Mouse (Mus musculus) olfactory bulb, adult 2 months (tissue): Measurements from ENCODE around the gene Hist1h2bc. TPM values are rescaled to one million over a fixed set of nuclear protein-coding genes. Genes with fewer than 3 reads are reported as not detected.

Source experiments
- H3K27ac ChIP-seq: fragments of 200-500 bp; 2 replicates; pipeline ENCODE4 v1.5.1; 2012; ENCODE audit warnings: low read depth, low read length; ENCODE audit not compliant: insufficient read depth
- H3K4me1 ChIP-seq: fragments of 200-500 bp; 2 replicates; pipeline ENCODE4 v1.6.1; 2012; ENCODE audit warnings: low read length; ENCODE audit not compliant: control insufficient read depth, insufficient read depth
- H3K4me3 ChIP-seq: fragments of 200-500 bp; 2 replicates; pipeline ENCODE4 v1.5.1; 2012; ENCODE audit warnings: mild to moderate bottlenecking, low read depth, low read length, moderate library complexity; ENCODE audit not compliant: insufficient read depth
- CTCF ChIP-seq: fragments of 200-500 bp; IDR thresholded peaks from 2 replicates; pipeline ENCODE4 v1.5.1; 2012; ENCODE audit warnings: low read depth, mild to moderate bottlenecking, low read length, moderate library complexity; ENCODE audit not compliant: insufficient read depth
- POLR2A ChIP-seq: fragments of 200-500 bp; IDR thresholded peaks from 2 replicates; pipeline ENCODE4 v1.6.1; 2012; ENCODE audit warnings: mild to moderate bottlenecking, low read depth, low read length, moderate library complexity; ENCODE audit not compliant: insufficient read depth
- WGBS: fragments of 180-500 bp; shearing (Covaris S2); methylation state at CpG from one replicate; pipeline ENCODE4 v1.1.7; 2018; 5-methylcytosine and 5-hydroxymethylcytosine counted together
- polyA plus RNA-seq: library from polyadenylated mRNA; stranded (reverse); fragments of >200 nt; gene quantifications from 2 replicates; pipeline ENCODE4 v1.2.4, GENCODE M21; 2012; ENCODE audit warnings: low replicate concordance; ENCODE audit not compliant: missing spikeins, insufficient read depth, insufficient read length

Hist1h2bc gene
- polyA plus RNA-seq, 1 experiment, result not detected

- Histone ChIP-seq H3K4me1 (no peaks in the 10 kb centered on the region), H3K4me3 (peak overlapping the region; percentile 51), H3K27ac (peak overlapping the region; percentile 66)
- WGBS, result under 1% methylated on average over 39 of the region's 39 CpGs
- no peak for TF ChIP-seq CTCF
- no peak; the same call in 1 of the 2 replicates for TF ChIP-seq POLR2A
Observed at GRCm38 (mm10) chr13:23739069-23739921, 55.3 kb downstream of the Hist1h2bc start.

- H3K4me1 ChIP-seq, result 0 out of 2 replicates have a peak, but pooled peaks cover under 1% of the 10 kb centered on the region
- under 1% methylated on average over 14 of the region's 14 CpGs for WGBS
- no peak for TF ChIP-seq CTCF
- TF ChIP-seq POLR2A, result no peak; the same call in 1 of the 2 replicates
Observed at GRCm38 (mm10) chr13:23739922-23740252, 55.9 kb downstream of the Hist1h2bc start.

GRCm38 (mm10) chr13:23740256-23740840 lies 56.3 kb downstream of the Hist1h2bc start:
- WGBS, result 33% methylated on average over 13 of the region's 13 CpGs

More at GRCm38 (mm10) chr13:23739922-23740252, 55.9 kb downstream of the Hist1h2bc start:
- peak overlapping the region; percentile 60 for H3K27ac ChIP-seq
- H3K4me3 ChIP-seq, result peak overlapping the region; percentile 51

DNA sequence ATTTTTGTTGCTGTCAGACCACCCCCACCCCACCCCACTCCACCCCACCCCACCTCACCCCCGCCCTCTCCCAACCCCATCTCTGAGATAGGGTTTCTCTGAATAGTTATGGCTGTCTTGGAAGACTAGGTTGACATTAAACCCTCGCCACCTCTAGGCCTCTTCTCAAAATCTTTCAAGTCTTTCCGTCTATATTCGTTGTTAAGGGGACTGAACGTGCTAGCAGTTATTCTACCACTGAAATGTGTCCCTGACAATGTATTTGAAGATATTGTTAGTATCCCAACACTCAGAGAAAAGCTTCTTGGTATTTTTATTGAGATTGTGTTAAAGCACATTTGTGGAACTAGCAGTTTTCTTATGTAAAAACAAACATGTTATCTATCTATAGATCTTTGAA lies 56.9 kb downstream of the Hist1h2bc start:
- TF ChIP-seq CTCF (no peak), POLR2A (no peak)
- WGBS, result 70% methylated on average over 5 of the region's 5 CpGs
- Histone ChIP-seq H3K4me3 (no peak overlapping the region), H3K4me1 (peaks cover 5% of the 10 kb centered on the region), H3K27ac (no peak overlapping the region)

More at GRCm38 (mm10) chr13:23740256-23740840, 56.3 kb downstream of the Hist1h2bc start:
- TF ChIP-seq POLR2A (no peak), CTCF (no peak)
- peaks cover 5% of the 10 kb centered on the region for H3K4me1 ChIP-seq
- H3K4me3 ChIP-seq, result no peak overlapping the region
- peak overlapping the region; percentile 64 for H3K27ac ChIP-seq

DNA sequence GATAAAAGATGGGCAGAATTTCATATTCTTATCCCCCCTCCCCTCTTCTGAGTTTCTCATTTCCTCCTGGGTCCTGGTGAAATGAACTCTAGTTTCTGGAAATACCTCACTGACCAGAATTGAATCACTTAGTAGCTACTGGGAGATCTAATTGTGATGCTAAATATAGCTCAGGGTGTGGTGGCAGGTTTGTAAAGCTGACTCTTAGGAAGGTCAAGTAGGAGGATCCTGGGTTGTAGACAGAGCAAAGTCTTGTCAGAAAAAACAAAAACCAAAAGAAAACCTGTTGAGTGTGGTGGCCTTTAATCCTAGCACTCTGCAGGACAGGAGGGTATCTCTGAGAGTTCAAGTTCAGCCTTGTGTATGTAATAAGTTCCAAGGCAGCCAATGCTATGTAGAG lies 58.0 kb downstream of the Hist1h2bc start:
- Histone ChIP-seq H3K4me3 (no peak overlapping the region), H3K4me1 (peaks cover 8% of the 10 kb centered on the region), H3K27ac (no peak overlapping the region)
- TF ChIP-seq POLR2A (no peak), CTCF (no peak)

Other genes starting within 250 kb of the Hist1h2bc start
- gene Btn1a1, start 218.3 kb upstream of the Hist1h2bc start, polyA plus RNA-seq, result not detected in 2 replicates
- gene Btn2a2, start 195.3 kb upstream of the Hist1h2bc start, polyA plus RNA-seq, result not detected in 2 replicates
- gene Hist1h4h, start 153.1 kb upstream of the Hist1h2bc start, polyA plus RNA-seq, result not detected in 2 replicates
- gene Hist1h2af, start 150.3 kb upstream of the Hist1h2bc start, polyA plus RNA-seq, result not detected in 2 replicates
- not detected in 2 replicates for gene Hist1h3g, start 148.8 kb upstream of the Hist1h2bc start, polyA plus RNA-seq
- gene Hist1h2bh, start 140.8 kb upstream of the Hist1h2bc start, polyA plus RNA-seq, result not detected in 2 replicates
- gene Hist1h3f, start 140.1 kb upstream of the Hist1h2bc start, polyA plus RNA-seq, result not detected in 2 replicates
- gene Hist1h4f, start 132.6 kb upstream of the Hist1h2bc start, polyA plus RNA-seq, result not detected in 2 replicates
- gene Hist1h1d, start 130.9 kb upstream of the Hist1h2bc start, polyA plus RNA-seq, result not detected in 2 replicates
- not detected in 2 replicates for gene Hist1h3e, start 121.8 kb upstream of the Hist1h2bc start, polyA plus RNA-seq
- not detected in 2 replicates for gene Hist1h2ae, start 113.0 kb upstream of the Hist1h2bc start, polyA plus RNA-seq
- not detected in 2 replicates for gene Hist1h2bg, start 112.8 kb upstream of the Hist1h2bc start, polyA plus RNA-seq
- not detected in 2 replicates for gene Hist1h2bf, start 110.0 kb upstream of the Hist1h2bc start, polyA plus RNA-seq
- gene Hist1h2ad, start 109.8 kb upstream of the Hist1h2bc start, polyA plus RNA-seq, result not detected in 2 replicates
- not detected in 2 replicates for gene Hist1h3d, start 108.4 kb upstream of the Hist1h2bc start, polyA plus RNA-seq
- not detected in 2 replicates for gene Hist1h4d, start 102.6 kb upstream of the Hist1h2bc start, polyA plus RNA-seq
- gene Hist1h2be, start 63.1 kb upstream of the Hist1h2bc start, polyA plus RNA-seq, result not detected in 2 replicates
- gene Hist1h1e, start 61.6 kb upstream of the Hist1h2bc start, polyA plus RNA-seq, result not detected in 2 replicates
- not detected in 2 replicates for gene Hist1h2ac, start 251 bp upstream of the Hist1h2bc start, polyA plus RNA-seq
- not detected in 2 replicates for gene Hist1h1t, start 11.6 kb downstream of the Hist1h2bc start, polyA plus RNA-seq
- not detected in 2 replicates for gene Hist1h4c, start 14.3 kb downstream of the Hist1h2bc start, polyA plus RNA-seq
- gene Hfe, start 26.7 kb downstream of the Hist1h2bc start, polyA plus RNA-seq, result not detected in 2 replicates
- not detected in 2 replicates for gene Hist1h1c, start 54.6 kb downstream of the Hist1h2bc start, polyA plus RNA-seq
- gene Hist1h3c, start 61.4 kb downstream of the Hist1h2bc start, polyA plus RNA-seq, result not detected in 2 replicates
- gene Hist1h2bb, start 62.5 kb downstream of the Hist1h2bc start, polyA plus RNA-seq, result not detected in 2 replicates
- gene Hist1h2ab, start 66.9 kb downstream of the Hist1h2bc start, polyA plus RNA-seq, result not detected in 2 replicates
- not detected in 2 replicates for gene Hist1h3b, start 68.1 kb downstream of the Hist1h2bc start, polyA plus RNA-seq
- gene Hist1h4b, start 72.8 kb downstream of the Hist1h2bc start, polyA plus RNA-seq, result not detected in 2 replicates
- gene Hist1h4a, start 77.0 kb downstream of the Hist1h2bc start, polyA plus RNA-seq, result not detected in 2 replicates
- not detected in 2 replicates for gene Hist1h3a, start 78.2 kb downstream of the Hist1h2bc start, polyA plus RNA-seq
- gene Hist1h1a, start 79.5 kb downstream of the Hist1h2bc start, polyA plus RNA-seq, result not detected in 2 replicates
- gene Trim38, start 85.7 kb downstream of the Hist1h2bc start, polyA plus RNA-seq, result not detected in 2 replicates
- gene Slc17a2, start 122.8 kb downstream of the Hist1h2bc start, polyA plus RNA-seq, result not detected in 2 replicates
- not detected in 2 replicates for gene Slc17a3, start 155.2 kb downstream of the Hist1h2bc start, polyA plus RNA-seq
- gene Slc17a1, start 183.6 kb downstream of the Hist1h2bc start, polyA plus RNA-seq, result not detected in 2 replicates
- gene Slc17a4, start 230.8 kb downstream of the Hist1h2bc start, polyA plus RNA-seq, result not detected in 2 replicates
- not detected in 2 replicates for gene Hist1h2ba, start 250.0 kb downstream of the Hist1h2bc start, polyA plus RNA-seq